Mouse (Mus musculus) stomach, postnatal 0 days (tissue): Measurements from ENCODE around the gene Tex12.

Experiments
- CTCF ChIP-seq: IDR thresholded peaks from 2 replicates; pipeline ENCODE4 v1.5.1; 2016; ENCODE audit warnings: antibody characterized with exemption, low read depth, mild to moderate bottlenecking, moderate library complexity
- EP300 ChIP-seq: optimal IDR thresholded peaks from 2 replicates; pipeline ENCODE3; 2016; ENCODE audit warnings: antibody characterized with exemption

GRCm38 (mm10) chr9:50547859-50548478 lies 13.2 kb downstream of the Tex12 start:
- TF ChIP-seq EP300 (no peak), CTCF (no peak)
